Mouse (Mus musculus) olfactory bulb, adult 2 months (tissue): Measurements from ENCODE around the gene Rpl18a.

Experiments used
- CTCF ChIP-seq: fragments of 200-500 bp; IDR thresholded peaks from 2 replicates; pipeline ENCODE4 v1.5.1; 2012; ENCODE audit warnings: low read depth, mild to moderate bottlenecking, low read length, moderate library complexity; ENCODE audit not compliant: insufficient read depth
- POLR2A ChIP-seq: fragments of 200-500 bp; IDR thresholded peaks from 2 replicates; pipeline ENCODE4 v1.6.1; 2012; ENCODE audit warnings: mild to moderate bottlenecking, low read depth, low read length, moderate library complexity; ENCODE audit not compliant: insufficient read depth

DNA sequence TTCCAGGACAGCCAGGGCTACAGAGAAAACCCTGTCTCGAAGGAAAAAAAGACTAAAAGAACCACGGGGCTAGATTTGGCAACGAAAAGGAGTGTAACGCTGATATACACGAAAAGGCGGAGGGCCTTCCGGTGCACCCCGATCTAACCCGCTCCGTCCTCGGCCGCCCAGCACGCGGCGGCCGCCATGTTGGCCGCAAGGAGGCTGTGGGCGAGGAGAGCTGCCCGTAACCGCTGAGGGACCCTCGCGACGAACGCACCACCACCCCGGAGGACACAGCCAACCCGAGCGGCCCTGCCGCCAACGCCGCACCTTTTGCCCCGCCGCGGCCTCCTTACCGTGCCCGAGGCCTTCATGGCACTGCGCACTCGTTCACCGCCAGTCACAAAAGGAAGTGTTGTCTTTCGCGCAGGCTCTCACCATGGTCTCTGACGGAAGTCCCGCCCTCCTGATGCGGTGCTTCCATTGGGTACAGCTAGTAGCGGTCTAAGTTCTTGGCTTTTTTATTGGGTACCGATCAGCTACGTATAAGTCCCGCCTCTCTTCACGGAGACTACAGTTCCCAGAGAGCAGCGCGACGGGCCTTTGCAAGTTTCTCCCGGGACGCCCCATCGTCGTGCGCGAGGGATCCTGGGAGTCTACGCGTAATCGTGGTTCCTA, at the start of gene Rpl18a:
- TF ChIP-seq CTCF = no peak
- TF ChIP-seq POLR2A = peak; percentile 74
